Mouse (Mus musculus) cerebellum, postnatal 36 days (tissue): Measurements from ENCODE around the gene Nup214.

ENCODE experiments used
- DNase-seq, 2 experiments: peaks; one replicate each; pipeline ENCODE4 v3.0.0; 2021 to 2022; ENCODE audit warnings: mixed read lengths in 2 of 2

The Nup214 gene

DNA sequence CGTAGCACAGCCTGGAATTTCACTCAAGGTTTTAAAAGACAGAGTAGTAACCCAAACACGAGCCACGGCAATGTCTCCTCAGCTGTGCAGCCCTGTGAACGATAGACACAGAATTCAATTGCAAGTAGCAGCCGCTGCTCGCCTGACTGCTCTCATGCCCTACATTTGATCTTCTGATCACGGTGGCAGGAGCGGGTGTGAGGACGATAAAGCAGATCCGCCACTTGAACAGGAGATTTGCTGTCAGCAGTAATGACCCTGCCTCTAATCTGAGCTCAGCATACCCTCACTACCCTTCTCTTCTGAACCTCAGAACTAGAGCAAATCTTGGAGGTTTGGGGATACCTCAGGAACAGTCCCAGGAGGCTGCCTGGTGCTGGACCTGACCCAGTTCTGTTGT, 71.8 kb downstream of the Nup214 start:
- peak in 1 of 2 experiments; percentile 21 for DNase-seq

GRCm38 (mm10) chr2:32047323-32047722, 73.1 kb downstream of the Nup214 start:
- peak in 1 of 2 experiments; percentile 28 for DNase-seq

- no peak for DNase-seq
Observed at GRCm38 (mm10) chr2:32051791-32052190, 77.6 kb downstream of the Nup214 start.

- no peak for DNase-seq
Observed at GRCm38 (mm10) chr2:32052418-32052817, 78.2 kb downstream of the Nup214 start.

DNA sequence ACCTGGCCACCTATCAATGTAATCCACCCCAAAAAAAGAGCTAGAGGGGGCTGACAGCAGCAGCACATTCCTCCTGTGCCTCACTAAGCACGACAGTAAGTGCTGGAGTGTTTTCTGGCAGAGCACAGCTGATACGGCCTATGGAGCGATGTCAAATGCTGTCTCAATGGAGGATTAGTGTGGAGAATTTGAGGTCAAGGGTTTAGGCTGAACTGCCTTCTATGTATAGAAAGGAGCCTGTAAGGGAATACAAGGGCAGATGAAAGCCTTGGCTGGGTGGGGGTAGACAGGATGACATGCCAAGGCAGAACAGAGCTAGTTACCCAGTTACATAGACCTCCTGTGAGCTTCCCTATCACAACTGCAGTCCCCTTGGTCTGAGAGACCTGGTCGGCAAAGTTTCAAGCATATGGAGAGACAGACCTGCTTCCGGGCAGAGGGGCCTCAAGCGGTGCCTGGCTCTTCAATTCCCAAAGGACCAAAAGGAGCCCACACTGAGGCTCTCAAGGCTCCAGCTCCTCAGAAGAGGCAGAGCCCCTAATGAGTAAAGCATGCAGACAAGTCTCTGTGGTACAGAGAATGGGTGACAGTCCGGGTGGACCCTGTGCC, 81.2 kb downstream of the Nup214 start:
- DNase-seq: no peak

GRCm38 (mm10) chr2:32056524-32056923, 82.3 kb downstream of the Nup214 start:
- DNase-seq: no peak

DNA sequence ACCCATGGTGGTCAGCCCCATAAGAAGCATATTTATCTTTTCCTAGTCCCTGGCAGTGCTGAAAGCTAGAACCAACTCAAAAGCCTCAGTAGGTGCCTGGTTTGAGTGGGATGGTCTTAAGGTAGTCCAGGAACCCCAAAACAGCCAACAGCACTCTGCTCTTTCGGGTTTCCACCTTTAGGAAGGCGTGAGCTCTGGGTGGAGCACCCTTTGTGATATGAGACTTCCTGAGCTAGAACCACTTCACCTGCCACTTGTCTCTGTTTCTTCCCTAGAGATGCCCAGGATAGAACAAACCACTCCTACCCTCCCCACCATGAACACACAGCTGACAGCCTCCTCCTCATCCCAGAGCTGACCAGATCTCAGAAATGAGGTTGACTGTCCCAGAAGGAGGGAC, 83.1 kb downstream of the Nup214 start:
- no peak for DNase-seq

DNA sequence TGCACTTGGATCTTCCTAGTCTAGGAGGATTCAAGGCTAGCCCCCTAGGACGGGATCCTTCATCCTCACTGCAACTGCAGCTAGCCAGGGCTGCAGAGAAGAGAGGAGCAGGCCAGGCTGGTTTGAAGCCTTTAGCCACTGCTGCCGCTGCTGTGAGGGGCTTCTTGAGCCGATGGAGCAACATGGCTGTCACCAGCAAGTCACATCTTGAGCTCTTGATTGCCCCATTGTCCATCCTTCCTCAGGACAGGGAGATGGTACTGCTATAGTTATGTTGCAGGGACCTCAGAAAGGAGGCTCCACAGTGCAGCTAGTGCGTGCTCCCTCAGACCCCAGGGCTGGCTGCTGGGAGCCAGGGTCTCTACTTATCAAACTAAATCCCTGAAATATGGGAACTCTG, 83.6 kb downstream of the Nup214 start:
- no peak for DNase-seq

- DNase-seq: no peak
Observed at GRCm38 (mm10) chr2:32058241-32058640, 84.0 kb downstream of the Nup214 start.

GRCm38 (mm10) chr2:32058716-32059115, 84.5 kb downstream of the Nup214 start:
- DNase-seq: no peak

DNA sequence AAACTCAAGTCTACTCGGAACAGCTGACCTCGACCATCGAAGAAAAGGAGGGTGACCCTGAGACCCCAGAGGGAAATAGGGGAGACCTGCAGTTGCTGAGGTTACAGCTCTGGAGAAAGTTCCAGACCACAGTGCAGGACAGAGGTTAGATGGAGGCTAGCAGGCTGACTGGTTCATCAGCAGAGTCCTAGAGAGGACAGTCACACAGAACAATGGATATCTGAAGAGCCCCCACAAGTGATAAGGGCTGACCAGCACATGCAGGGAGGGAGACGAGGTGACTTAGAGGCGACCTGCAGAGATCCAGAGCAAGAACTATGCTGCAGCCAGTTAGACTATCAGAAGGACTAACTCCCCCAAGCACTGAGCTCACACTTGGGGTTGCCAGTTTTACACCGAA, 85.4 kb downstream of the Nup214 start:
- no peak for DNase-seq

- no peak for DNase-seq
Observed at GRCm38 (mm10) chr2:32060228-32060805, 86.1 kb downstream of the Nup214 start.

- DNase-seq: no peak
Observed at GRCm38 (mm10) chr2:32061189-32061588, 87.0 kb downstream of the Nup214 start.

GRCm38 (mm10) chr2:32061722-32062505, 87.7 kb downstream of the Nup214 start:
- DNase-seq: no peak

DNA sequence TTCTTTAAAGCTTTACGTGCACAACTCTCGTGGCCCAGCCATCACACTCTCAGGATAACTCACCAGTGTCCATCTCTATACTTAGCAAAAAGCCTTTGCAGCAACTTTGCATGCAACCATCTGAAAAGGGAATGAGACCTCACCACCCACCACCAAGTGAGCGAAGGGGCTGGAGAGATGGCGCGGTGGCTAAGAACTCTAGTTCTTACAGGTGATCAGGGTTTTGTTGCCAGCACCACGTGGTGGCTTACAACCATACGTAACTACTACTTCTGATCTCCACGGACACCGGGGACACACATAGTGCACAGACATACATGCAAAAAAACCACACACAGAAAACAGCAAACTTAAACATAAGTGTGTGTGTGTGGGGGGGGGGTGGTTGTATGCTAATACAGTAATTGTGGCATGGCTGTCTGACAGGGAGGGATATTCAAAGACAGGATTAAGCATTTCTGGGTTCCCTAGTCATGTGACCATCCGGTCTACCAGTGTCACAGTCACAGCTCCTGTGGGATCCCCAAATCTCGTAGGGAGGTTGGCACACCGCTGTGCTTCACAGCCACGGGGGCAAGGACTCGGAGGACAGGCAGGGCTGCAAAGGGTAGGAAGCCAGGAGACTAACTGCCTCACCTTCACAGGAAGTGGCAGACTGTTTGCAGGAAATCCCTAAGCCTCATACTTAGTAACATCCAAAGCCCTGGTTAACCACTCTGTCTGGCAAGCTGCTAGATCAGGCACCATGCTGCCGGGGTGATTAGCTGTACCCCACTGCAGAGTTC, 88.6 kb downstream of the Nup214 start:
- DNase-seq: no peak

DNA sequence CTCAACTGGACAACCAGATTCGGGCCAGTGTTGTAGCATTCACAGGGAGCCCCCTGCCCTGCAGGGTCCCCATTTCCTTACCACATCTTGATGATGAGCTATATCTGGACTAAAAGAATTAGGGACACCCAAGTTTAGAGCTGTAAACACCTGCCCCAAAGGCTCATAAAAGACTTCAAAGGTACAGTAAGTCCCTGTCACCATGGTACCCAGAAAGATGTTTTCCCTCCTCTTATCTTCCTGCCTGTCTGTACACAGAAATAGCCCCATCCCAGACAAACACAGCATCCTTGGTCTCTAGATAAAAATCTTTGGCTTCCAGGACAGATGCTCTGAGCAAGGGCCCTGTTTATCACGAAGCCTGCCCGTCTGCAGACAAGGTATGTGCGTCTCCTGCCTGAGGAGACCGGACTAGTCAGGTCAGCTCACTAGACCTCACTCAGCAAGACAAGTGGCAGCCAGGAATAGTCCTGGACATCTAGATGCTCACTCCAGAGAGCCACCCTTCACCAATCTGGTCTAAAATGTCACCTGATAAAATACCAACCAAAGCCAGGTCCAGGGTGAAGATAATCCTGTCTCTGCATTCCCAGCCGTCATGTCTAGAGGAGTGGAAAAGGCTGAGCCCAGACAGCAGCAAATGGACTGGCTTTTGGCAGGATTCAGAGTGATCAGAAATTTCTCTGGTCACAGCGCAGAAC, 89.4 kb downstream of the Nup214 start:
- DNase-seq: no peak

DNA sequence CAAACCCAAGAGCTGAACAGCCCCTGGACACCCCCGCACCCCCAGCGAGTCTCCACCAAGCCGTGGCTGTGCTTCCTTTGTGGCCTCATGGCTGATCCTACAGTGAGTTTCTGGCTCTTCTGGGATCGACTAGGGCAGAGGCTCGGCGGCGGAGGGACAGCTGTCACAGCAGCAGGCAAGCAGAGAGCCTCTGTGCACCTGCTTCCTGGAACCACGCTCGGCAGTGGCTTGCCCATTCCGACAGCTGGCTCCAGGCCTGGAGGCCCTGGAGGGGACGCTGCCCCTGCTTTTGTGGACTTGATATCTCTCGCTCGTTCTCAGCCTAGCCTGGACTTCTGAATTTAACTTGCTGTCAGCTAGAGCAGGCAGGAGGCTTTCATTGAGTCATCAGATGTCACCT, 90.7 kb downstream of the Nup214 start:
- DNase-seq: no peak

DNA sequence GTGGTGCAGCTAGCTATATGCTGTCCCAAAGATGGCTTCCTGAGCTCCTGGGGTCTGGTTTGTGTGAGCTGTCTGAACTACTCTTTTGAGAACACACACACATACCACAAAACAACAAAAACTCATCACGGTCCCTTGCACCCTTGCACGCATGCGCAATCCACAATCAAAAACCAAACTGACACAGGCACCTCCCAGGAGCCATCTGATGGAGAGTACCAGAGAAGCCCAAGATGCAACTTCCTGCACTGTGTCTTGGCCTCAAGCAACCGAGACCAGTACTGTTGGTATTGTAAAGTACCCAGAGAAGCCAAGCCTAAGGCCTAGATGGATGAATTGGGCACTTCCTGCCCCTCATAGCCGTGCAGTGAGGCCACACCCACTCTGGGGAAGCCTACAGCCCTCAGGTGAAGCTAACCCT, 91.1 kb downstream of the Nup214 start:
- no peak for DNase-seq

DNA sequence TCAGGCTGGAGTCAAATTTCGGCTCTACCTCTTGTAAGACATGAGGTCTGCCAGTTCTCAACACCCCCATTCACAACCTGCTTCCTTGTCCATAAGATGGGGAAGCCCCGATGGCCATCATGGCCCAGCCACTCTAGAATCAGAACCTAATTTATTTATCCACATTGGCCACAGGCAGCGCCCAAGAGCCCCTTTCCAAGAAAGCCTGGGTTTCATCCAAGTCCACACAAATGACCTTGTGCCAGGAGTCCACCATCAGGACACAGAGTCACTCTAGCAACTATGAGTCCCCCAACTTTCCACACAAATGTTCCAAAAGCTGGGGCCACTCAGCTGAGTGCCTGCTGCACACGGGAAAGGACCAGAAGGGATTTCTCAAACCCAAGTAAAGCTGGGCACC, 91.8 kb downstream of the Nup214 start:
- no peak for DNase-seq

DNA sequence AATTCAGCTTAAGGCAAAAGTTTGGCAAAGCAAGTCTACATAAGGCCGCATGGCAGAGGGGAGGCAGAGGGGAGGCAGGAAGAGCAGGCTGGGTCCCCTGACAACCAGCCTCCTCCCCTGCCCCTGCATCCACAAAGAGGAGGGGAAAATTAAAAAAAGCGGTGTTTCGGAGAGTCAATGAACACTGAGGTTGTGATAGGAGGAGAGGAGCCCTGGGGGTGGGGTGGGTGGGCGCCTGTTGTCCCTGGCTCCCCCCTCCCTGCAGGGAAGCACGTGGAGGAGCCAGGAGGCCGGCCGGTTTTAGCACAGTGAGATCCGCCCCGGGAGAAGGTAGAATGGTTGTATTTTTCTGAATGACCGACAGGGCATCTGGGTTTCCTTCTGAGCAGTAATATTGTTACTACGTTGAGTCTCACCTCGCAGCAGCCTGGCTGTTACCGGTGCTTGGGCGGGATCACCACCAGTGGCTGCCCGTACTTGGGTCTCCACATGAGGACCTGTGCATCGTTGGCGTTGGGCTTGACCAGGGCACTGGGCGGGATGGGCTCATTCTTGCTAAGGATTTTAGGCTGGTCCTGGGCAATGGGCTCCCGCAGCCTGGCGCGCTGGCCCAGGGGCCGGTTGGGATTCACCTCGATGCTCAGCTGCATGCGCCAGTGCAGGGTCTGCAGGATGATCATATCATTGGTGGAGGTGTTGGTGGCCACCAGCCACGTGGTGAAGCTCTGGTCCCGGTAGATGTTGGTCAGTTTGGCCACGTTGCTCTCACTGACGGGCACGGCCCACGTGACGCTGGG, 94.8 kb downstream of the Nup214 start:
- no peak for DNase-seq

DNA sequence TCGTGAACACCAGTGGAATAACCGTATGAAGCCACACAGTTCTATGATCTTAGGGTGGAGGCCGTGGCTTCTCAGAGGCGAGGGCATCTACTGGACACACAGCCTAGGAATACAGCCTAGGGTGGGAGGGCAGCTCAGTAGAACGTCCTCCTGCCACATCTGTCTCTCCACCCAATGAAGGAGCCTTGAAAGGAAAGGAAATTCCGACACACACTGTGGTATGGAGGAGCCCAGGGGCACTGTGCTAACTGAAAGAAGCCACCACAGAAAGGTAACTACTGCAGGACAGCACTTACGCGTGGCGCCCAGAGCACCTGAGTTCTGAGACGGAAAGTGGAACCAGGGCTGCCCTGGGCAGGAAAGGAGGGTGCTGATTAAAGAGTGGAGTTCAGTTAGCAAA, 96.5 kb downstream of the Nup214 start:
- no peak for DNase-seq

GRCm38 (mm10) chr2:32074404-32074803, 100.2 kb downstream of the Nup214 start:
- DNase-seq: no peak
